Mouse (Mus musculus): ENCODE data around the gene Btbd35f20. TPM values are rescaled to one million over a fixed set of nuclear protein-coding genes. Genes with fewer than 3 reads are reported as not detected.
"Not testable (repeated sequence)": the region's sequence is repeated elsewhere in the genome, so short reads cannot be mapped to it uniquely, and the experiment has no call there.

The Btbd35f20 gene
- total RNA-seq (2021) = not detected
- long read RNA-seq = 0 reads

DNA sequence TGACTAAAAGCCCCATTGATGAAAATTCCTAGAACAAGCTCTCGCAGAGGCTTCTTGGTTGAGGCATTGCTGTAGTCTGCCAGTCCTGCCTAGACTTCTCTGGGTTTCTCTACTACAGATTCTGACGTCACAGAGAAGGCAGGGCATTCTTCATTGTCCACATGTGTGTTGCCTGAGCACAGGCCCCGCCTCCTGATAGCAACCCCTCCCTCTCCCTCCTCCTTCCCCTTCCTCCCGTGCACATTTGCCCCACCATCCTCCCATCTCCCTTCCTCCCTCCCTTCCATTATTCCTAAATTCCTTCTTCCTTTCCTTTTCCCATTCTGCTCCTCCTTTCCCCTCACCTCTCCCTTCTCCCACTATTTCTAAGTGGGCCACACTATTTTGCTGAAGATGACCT lies at the start of gene Btbd35f20:
Gene Btbd35f20, minus strand, starts transcription at position 101 of the 400 bp plus-strand sequence.
- not testable (repeated sequence) for DNase-seq (ENCODE audit: low spot score in 2 of 2)

Other genes with a start within 250 kb of the Btbd35f20 start
- gene Btbd35f28, start 94.7 kb downstream of the Btbd35f20 start, total RNA-seq (2021) = not detected
- gene Btbd35f17, start 79.4 kb upstream of the Btbd35f20 start, total RNA-seq (2021) = not detected

Data from layer of hippocampus, postnatal 10 days (tissue).